Mouse (Mus musculus): ENCODE results near the gene Lpo.

DNA sequence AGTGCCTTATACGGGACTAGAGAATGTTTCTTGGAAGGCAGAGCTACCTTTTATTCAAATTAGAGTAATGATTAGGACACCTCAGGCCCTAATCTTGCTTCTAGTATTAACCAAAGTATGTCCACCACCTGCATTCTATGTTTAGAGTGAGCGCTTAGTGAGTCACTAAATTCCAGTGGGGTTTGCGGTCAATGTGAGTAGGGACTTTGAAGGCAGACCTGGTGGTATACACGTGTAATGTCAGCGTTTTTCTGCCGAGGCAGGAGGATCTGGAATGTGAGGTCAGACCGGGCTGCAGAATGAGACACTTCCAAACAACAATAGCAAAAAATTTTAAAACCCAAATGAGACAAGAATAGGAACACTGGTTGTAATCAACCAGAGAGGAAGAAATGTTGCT is 26.5 kb upstream of the Lpo start:
- TF ChIP-seq POLR2A (IDR thresholded peaks at IDR 0.05; ENCODE audit: low read depth, low read length) (no peak), CTCF (conservative IDR thresholded peaks at IDR 0.05; ENCODE audit: insufficient read depth, insufficient read length, low read depth, low read length) (no peak)
